Mouse (Mus musculus) induced T-regulatory cell, adult 2 months (primary cell): ENCODE data around the gene Ylpm1.

Experiments used
- DNase-seq: peaks from one replicate; pipeline ENCODE4 v3.0.0-alpha.2; 2012; ENCODE audit warnings: low read depth

The Ylpm1 gene

GRCm38 (mm10) chr12:84996083-84996496 lies at the start of gene Ylpm1:
TSS of gene Ylpm1 (plus strand) at chr12:84996321.
- peak; percentile 99 for DNase-seq

GRCm38 (mm10) chr12:84947894-84948583 lies 48.1 kb upstream of the Ylpm1 start:
- no peak for DNase-seq

- DNase-seq, result no peak
Observed at GRCm38 (mm10) chr12:84948584-84949285, 47.4 kb upstream of the Ylpm1 start.

- no peak for DNase-seq
Observed at GRCm38 (mm10) chr12:84950763-84951162, 45.4 kb upstream of the Ylpm1 start.

- DNase-seq, result no peak
Observed at GRCm38 (mm10) chr12:84951531-84951930, 44.6 kb upstream of the Ylpm1 start.

- no peak for DNase-seq
Observed at GRCm38 (mm10) chr12:84952351-84952750, 43.8 kb upstream of the Ylpm1 start.

GRCm38 (mm10) chr12:84956317-84956716 lies 39.8 kb upstream of the Ylpm1 start:
- no peak for DNase-seq

- no peak for DNase-seq
Observed at GRCm38 (mm10) chr12:84958794-84959356, 37.2 kb upstream of the Ylpm1 start.

- DNase-seq, result no peak
Observed at GRCm38 (mm10) chr12:84962606-84963005, 33.5 kb upstream of the Ylpm1 start.

- DNase-seq, result peak; percentile 84
Observed at GRCm38 (mm10) chr12:84968831-84969655, 27.1 kb upstream of the Ylpm1 start.

- peak; percentile 74 for DNase-seq
Observed at GRCm38 (mm10) chr12:84969656-84970427, 26.3 kb upstream of the Ylpm1 start.

- DNase-seq, result peak; percentile 96
Observed at GRCm38 (mm10) chr12:84970428-84971096, 25.6 kb upstream of the Ylpm1 start, which contains the start of the genes Fcf1 and Arel1. TSS of gene Fcf1 (plus strand) at chr12:84970897. TSS of gene Arel1 (minus strand) at chr12:84970900.

- no peak for DNase-seq
Observed at GRCm38 (mm10) chr12:84979264-84979862, 16.8 kb upstream of the Ylpm1 start.

GRCm38 (mm10) chr12:84989456-84989855 lies 6.7 kb upstream of the Ylpm1 start:
- DNase-seq, result no peak

- DNase-seq, result no peak
Observed at GRCm38 (mm10) chr12:84995112-84995761, 884 bp upstream of the Ylpm1 start.

GRCm38 (mm10) chr12:84996501-84997398 lies 629 bp downstream of the Ylpm1 start:
- no peak for DNase-seq

GRCm38 (mm10) chr12:84999053-84999452 lies 2.9 kb downstream of the Ylpm1 start:
- no peak for DNase-seq

- DNase-seq, result no peak
Observed at GRCm38 (mm10) chr12:85006206-85006605, 10.1 kb downstream of the Ylpm1 start.

- no peak for DNase-seq
Observed at GRCm38 (mm10) chr12:85007021-85007420, 10.9 kb downstream of the Ylpm1 start.
